Mouse (Mus musculus) 3T3-L1 (cell line): ENCODE data around the gene Hnrnpm.
"Not testable (repeated sequence)": the region's sequence is repeated elsewhere in the genome, so short reads cannot be mapped to it uniquely, and the experiment has no call there.

Experiments used
- DNase-seq: peaks from one replicate; pipeline ENCODE4 v3.0.0-alpha.2; 2015; ENCODE audit warnings: low read depth, low spot score

Hnrnpm gene

DNA sequence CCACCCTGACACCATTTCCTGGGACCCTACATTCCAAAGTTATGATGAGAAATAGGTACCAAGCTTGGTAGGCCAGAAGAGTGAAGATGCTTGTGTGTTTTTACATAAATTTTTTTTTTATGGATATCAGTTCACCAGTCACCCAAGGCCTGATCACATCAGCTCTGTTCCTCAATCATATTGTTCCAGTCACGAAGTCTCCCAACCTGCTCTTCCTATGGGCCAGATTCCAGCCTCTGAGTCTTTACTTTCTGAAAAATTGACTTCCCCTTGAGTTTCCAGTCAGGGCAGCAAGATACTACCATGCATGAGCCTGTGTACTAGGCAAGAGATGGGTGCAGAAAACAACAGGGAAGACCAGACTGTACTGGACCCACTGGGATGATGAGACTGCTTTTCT is at the start of gene Hnrnpm:
Gene Hnrnpm (minus strand): TSS at position 101 of the 400 bp plus-strand sequence.
- no peak for DNase-seq

DNA sequence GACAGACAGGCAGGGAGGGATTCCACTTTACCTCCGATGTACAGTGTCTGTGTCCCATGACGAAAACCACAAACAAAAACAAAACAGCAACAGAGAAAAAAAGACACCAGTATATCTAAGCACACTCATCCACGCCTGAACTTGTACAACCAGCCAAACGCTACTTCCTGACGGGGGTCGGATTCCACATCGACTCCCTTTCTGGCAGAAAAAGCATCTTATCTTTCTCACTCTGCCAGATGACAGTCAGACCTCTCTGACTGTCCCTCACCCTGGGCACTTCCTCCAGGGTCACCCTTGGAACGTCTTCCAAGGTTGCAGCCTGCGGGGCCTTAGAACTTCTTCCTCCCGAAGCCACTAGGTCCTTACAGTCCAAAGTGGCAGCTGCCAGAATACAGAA is 46.9 kb upstream of the Hnrnpm start:
- DNase-seq, result not testable (repeated sequence)

DNA sequence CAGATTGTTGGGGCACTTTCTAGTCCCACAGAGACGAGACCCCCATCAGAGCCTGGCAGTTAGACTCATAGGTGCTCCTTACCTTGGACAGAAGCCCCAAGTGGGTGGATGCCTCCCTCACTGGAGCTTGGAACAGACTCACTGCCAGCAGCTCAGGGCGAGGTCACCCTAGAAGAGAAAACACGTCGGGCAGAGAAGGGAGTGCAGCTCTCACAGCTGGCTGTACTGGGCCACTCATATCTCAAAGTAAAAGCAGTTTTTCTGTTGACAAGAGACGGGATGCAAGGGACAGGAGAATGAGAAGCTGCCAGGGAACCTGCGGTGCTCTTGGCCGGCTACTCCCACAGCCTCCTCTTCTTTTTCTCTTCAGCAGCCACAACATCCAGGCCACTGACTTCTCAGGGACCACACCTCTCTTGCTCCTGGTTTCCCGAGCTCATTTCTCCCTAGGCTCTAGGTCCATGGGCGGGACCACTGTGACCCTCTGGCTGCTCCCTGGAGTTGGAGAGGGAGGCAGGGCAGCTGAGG is 46.0 kb upstream of the Hnrnpm start:
- not testable (repeated sequence) for DNase-seq

DNA sequence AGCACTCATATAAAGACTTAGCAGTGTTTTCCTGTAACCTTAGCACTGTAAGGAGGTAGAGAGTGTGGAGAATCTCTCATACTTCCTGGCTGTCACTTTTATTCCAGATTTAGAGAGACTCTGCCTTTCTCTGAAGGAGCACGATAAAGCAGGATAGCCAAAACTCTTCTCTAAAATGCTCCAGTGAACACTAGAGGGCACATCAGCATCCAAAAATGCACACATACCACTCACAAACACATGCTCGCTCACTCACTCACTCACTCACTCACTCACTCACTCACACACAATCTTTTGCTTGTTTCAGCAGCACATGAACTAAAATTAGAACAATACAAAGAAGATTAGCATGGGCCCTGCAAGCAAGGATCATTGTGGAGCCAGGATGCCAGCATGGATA is 42.6 kb upstream of the Hnrnpm start:
- DNase-seq, result peak; percentile 72

DNA sequence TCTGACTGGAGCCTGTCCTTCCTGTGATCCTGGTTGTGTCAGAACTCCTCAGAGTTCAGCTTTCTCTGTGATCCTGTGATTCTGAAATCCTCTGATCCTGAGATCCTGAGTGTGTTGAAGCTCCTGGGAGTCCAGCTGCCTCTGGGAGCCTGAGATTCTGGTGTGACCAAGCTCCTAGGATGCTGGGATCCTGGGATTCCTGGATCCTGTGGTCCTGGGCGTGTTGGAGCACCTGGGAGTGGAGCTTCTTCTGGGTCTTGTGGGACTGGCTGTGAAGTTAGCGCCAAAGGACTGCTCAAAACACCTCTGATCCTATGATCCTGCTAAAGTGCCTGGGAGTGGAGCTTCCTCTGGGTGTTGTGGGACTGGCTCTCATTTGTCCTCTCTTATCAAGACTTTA is 41.7 kb upstream of the Hnrnpm start:
- no peak for DNase-seq

DNA sequence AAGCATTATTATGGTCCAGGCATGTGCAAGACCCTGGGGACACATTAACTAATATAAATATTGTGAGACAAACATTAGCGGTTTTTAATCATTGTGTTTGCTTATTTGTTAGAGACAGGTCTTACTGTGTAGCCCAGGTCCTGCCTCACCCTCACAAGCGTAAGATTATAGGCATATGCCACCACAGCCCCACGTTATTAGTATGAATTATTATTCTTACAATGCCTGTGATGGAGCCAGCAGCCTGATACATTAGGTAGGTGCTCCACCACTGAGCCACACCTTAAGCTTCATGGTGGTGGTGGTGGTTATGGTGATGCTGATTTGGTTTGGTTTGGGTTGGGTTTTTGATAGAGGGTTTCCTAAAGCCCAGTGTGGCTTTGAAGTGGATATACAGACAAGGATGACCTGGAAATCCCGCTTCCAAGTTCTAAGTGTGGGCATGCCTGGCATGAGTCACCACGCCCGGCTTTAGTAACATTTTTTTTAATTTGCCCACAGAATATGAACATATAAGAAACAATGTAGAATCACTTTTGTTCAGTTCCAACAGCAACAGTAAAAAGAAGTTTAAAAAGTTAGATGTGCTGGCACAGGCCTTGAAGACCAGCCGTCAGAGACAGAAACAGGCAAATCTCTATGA is 33.2 kb upstream of the Hnrnpm start:
- DNase-seq, result peak; percentile 38

DNA sequence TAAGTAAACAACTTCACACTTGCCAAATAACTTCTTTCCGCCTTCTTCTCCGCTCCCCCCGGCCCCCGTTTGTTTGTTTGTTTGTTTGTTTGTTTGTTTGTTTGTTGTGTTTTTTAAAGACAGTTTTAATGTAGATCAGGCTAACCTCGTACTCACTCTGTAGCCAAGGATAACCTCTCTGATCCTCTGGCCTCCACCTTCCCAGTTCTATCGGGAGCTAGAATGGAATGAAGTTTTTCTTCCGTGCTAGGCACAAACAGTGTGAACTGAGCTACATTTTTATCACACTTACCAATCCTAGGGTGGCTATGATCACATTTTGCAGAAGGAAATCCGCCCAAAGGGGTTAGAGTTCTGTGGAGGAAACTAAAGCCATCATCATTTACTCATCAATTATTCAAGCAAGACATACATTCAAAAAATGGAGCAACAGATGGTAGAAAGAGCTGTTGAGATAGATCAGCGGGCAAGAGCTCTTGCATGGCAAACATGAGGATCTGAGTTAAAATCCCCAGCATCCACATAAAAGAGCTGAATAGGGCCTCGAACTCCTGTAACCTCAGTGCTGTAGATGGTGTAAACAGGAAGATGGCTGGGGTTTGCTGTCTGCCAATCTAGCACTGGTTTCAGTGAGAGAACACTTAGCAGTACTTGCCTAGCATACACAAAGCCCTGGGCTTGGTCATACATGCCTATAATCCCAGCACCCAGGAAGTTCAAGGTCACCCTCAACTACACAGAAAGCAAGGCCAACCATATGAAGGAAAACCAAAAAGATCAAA is 32.5 kb upstream of the Hnrnpm start:
- no peak for DNase-seq

DNA sequence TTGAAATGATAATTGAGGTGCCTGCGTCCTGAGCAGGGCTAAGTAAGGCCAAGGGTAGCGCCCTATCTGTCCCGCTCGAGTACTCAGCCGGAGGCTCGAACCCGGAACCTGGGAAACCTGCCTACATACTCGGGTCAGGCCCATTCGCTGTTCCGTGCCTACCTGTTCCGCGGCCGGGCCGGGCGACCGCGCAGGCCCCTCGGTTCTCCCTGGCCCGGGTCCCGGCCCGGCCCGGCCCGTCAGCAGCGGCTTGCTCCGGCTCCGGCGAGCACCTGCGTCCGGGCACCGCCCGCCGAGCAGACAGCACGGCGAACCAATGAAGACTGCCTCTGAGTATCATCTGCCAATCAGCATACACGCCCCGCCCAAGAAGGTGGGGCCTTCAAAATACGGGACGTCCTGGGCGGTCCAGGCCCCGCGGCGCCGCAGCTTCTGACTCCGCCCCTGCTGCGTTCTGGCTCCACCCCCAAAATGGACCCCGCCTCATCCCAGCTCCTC is 31.8 kb upstream of the Hnrnpm start, which contains the start of gene March2:
Gene March2 (minus strand): TSS at position 287 of the 498 bp plus-strand sequence.
- DNase-seq, result peak; percentile 97

DNA sequence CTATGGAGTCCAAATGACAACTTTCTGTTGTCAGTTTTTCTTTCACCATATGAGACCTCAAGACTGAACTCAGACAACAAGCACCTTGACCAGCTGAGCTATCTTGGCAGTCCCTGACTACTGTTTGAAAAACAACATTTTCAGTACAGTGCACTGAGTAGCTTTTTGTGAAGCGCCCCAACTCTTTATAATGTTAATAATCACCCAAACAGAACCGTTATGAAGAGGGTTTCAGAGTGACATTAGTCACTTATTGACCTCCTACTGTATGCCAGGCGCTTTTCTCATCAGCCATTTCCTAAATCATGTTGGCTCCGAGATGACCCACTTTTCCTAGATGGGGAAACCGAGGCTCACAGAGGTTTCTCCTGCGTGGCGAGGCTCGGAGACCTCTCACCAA is 31.3 kb upstream of the Hnrnpm start:
- no peak for DNase-seq

DNA sequence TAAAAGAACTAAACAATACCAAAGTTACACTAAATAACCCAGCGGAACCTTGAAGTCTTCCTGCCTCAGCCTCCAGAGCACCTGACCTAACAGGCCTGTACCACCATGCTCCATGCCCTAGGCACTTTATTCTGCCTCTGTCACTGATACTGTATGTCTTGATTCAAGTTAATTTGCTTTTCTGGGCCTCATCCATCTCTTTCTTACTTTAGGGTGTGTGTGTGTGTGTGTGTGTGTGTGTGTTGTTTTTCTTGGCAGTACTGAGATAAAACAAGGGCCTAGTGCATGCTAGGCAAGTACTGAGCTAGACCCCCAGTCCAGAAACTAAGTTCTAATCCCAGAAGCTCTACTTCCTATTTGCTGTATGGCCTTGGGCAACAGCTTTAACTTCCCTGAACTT is 30.6 kb upstream of the Hnrnpm start:
- DNase-seq, result no peak

DNA sequence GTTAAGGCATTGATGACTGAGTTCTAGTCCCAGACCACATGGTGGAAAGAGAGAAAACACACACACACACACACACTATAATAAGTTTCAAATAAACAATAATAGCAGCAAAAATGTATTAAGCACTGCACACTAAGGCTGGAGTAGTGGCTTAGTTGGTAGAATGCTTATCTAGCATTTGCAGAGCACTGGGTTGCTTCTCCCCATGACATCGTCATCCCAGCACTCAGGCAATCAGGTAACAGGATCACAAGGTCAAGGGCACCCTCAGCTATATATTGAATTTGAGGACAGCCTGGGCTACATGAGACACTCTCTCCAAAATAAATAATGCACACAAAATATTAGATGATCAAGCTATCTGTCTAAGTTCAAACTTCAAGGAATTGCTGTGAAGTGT is 28.1 kb upstream of the Hnrnpm start:
- no peak for DNase-seq

DNA sequence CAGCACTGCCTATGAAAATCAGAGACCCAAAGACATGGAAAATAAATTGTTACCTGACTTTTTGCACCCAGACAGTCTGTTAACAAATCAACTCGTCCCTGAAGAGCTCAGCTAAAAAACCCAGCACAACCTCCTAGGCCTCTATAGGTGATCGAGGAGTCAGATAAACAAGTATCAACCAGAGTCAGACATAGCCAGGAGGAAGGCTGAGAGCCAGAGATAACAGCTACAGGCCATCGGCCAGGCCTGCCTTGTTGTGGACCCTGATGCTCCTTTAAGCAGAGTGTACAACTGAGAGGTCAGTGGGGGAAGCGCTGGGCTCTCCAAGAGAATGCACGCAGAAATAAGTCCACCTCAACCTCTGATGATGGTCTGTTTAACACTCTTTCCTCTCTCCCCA is 26.6 kb upstream of the Hnrnpm start:
- DNase-seq, result no peak

DNA sequence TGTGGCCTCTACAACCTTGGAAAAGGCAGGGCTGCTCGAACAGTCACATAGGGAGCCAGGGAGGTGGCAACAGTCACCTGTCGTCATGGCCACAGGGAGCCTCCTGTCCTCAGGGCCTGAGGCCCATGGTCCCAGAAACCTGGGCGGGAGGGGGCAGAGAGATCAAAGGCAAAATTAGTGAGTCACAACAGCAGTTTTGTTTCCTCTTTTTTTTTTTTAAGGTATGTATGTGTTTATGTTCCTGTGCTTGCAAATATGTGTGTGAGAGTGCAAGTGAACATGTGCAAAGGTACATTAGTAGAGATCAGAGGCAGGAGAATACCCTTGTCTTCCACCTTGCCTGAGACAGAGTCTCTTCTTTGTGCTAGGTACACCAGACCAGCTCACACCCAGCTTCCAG is 23.2 kb upstream of the Hnrnpm start:
- no peak for DNase-seq

DNA sequence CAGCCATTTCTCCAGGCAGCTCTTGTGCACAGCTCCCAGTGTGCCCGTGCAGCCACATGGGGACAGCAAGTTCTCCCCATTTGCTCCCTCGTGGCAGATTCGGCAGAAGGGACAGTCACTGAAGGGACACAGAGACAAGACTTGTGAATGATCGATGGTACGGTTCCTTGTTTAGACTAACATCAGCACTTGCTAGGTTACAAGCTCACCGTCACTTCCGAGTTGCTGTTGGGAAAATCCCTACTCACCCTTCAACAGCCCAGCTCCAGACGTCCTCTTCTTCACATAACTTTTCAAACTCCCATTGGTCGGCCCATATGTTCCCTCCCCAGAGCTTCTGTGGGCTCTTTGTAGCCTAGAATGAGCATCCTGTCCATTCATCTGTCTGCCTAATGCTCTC is 16.4 kb upstream of the Hnrnpm start:
- DNase-seq, result no peak

DNA sequence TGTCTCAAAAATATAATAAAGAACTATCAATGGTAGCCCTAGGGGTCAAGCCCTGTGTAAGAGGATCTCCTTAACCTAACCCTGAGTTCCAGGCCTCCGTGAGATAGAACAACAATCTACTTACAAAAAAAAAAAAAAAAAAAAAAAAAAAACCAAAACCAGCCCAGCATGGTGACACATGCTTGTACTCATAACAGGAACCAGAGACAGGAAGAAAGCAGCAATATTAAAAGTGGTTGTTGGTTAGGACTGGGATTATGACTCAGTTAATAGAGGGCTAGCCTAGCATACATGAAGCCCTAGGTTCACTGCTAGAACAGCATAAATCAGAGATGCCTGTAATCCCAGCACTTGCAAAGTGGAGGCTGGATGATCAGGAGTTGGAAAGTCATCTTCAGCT is 15.5 kb upstream of the Hnrnpm start:
- no peak for DNase-seq

DNA sequence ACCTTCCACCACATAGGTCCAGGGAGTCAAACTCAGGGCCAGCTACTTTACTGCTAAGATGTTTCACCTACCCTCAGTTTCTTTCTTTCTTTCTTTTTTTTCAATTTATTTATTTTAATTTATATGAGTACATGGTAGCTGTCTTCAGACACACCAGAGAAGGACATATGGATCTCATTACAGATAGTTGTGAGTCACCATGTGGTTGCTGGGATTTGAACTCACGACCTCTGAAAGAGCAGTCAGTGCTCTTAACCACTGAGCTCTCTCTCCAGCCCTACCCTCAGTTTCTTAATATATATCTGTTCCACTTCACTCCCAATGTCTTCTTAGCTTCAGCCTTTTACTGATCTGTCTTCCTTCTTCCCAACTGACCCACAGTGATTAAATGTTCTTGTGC is 8.8 kb upstream of the Hnrnpm start:
- DNase-seq, result peak; percentile 79

DNA sequence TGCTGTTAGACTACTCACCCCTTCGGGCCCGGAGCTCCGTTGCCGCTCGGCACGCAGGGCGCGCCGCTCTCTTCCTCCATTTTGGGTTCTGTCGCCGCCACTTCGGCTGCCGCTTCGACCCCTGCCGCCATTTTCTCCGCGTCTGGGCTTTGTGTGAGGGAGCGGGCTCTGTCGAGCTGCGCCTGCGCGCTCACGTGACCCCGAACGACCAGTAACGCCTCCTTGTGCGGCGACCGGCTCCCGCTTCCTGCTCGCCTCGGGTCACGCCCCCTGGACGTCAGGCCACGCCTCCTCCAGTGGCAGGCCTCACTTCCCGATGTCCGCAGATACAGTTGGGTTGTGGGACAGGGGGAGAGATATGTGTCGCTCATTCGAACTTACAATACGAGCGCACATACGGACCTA is 1.4 kb downstream of the Hnrnpm start:
- DNase-seq, result peak; percentile 97

DNA sequence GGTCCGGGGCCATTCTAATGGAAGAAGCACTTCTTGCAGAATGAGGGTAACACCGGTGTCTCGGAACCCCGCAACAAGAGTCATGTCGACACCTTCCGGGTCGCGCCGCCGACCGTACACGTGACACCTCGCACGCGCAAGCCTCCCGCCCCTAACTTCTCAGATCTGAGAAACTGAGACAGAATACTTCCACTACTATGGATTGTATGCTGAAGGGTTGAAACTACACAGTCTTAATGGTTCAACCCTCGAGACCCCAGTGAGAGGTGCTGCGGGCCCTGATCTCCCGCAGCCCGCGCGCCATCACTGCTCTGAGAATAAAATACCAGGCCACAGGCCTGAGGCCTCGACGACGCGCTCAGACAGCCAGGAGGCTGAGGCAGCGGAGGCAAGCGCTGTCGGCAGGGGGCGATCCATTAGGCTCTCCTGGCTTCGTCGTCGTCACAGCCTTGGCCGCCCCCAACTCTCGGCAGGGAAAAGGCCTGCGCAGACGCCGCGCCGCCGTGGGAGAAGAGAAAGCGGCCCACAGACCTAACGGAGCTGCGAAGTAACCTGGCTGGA is 1.9 kb downstream of the Hnrnpm start:
- DNase-seq, result peak; percentile 71

DNA sequence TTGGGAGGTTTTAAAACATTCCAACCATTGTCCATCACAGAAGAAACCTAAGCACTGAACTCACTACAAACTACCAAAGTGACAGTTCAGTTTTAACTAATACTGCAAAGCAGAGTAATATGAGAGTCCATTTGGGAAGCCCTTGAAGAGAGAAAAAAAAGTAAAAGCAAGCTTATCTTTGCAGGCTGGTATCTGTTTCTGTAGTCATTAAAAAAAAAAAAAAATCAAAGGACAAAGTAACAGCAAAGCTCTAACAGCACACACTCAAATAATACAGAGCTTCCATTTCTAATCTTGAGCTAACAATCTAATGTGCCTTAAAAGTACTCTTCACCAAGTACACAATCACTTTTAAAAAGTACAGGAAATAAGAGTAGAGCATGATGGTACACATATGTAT is 4.9 kb downstream of the Hnrnpm start:
- no peak for DNase-seq

DNA sequence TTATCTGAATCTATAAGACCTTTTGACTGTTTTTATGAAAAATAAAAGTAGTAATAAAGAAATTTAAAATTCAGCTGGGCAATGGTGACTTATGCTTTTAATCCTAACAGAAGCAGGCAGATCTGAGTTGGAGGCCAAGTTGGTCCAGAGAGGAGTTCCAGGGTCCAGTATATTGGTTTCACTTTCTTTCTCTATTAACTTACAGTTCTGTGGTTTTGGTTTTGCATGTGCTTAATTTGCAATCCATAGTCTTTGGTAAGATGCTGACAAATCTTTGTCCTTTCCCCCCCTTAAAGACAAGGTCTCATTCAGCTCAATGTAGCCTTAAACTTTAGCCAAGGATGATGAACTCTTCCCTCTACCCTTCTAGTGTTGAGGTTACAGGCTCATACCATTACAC is 7.9 kb downstream of the Hnrnpm start:
- DNase-seq, result peak; percentile 33

DNA sequence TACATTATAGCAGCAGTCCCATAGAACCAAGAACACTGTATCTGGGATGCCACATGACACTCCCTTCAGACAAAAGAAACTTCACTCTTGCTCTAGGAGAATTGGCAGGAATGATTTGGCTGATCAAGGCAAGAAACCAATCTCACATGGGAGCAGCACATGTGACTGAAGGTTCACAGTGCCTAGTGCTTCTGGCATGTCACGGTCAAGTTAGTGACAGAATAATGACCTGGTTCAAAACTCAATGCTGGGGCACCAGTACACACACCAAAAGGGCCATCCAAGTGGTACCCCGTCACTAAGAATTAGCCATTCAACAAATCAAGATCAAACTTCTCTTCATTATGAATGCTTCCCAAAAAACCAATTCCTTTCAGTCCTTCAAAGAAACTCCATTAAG is 10.6 kb downstream of the Hnrnpm start:
- no peak for DNase-seq

DNA sequence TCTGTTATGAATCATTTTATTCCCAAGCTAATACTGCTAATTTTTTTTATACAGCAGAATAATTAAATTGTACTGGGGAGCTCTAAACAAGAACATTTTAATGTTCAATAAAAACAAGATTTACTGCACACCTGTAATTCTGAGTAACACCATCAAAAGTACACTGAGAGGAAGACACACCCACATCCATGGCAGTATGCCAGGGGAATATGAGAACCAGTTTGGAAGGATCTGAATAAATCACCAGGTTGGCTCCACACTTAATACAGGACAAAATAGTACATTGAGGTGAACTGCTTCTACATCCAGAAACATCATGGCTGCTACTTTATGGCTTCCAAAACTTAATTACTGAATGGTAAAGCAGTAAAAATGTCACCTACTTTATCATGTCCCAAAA is 11.2 kb downstream of the Hnrnpm start:
- DNase-seq, result peak; percentile 34

DNA sequence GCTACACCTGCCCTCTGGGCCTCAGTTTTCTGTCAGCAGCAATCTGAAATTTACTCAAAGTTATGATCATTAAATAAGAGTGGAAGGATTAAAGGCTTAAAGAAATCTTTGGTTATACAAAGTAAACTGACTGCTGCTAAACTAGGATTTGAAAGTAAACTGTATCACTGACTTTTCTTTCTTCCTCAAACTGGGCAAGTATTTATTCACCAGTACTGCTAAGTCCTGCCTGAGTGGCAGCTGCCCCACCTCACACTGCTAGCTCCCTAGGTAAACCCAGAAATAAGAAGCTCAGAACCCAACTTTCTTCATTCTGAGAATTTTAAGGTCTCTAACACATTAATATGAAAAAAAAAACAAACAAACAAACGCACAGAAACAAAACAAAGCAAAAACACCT is 12.8 kb downstream of the Hnrnpm start:
- no peak for DNase-seq
